20 mouse cellular contexts compared by ENCODE assay signal in the genomic region with DNA sequence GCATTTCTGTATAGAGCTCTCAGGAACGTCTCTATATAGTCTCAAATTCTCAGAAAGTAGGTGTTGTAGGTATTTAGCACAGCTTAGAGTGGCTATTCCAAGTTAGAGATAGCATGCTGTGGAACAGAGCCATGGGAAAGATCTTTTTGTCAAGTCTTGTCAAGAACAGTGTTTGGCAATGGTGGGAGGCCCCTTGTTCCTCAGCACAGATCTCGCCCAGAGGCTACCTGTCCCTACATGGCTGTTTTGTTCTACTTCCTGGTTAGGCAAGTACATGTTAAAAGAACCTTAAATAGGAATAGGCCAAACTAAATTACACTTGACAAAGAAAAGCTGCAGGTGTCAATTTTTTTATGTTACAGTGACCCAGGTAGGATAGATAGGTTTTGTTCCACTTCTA.
"Had no signal": no experiment of that assay in that cellular context is flagged by ENCODE, and none has a peak within 500 bp of the region (broad histone marks: within the 10 kb centered on the region; RNA-seq: fewer than 3 reads in every experiment).

No protein-coding gene starts in this region.

- H3K27ac ChIP-seq: left cerebral cortex, adult 2 months; liver, embryonic 13.5 days; midbrain, embryonic 10.5 days; midbrain, embryonic 13.5 days had no signal

- H3K9ac ChIP-seq: limb, embryonic 12.5 days; liver, embryonic 13.5 days; lung, embryonic 14.5 days; midbrain, embryonic 13.5 days had no signal

- H3K9me3 ChIP-seq: limb, embryonic 12.5 days; liver, embryonic 13.5 days; megakaryocyte, embryonic 14.5 days; midbrain, embryonic 10.5 days; midbrain, embryonic 13.5 days had no signal

- H3K27me3 ChIP-seq: limb, embryonic 12.5 days; liver, embryonic 13.5 days; megakaryocyte, embryonic 14.5 days; midbrain, embryonic 13.5 days had no signal

- DNase-seq: kidney, adult 18-20 months; kidney, adult 9 months; kidney, postnatal 14 days; kidney, postnatal 4 days; layer of hippocampus, postnatal 36 days; liver, embryonic 13.5 days; lung, embryonic 14.5 days; lung, postnatal 36 days; thymus, adult 18-20 months; thymus, postnatal 36 days had no signal

- ATAC-seq: inflammation-experienced regulatory T-cells, adult 6 months; intestine, embryonic 16.5 days; lung, postnatal 0 days; midbrain, embryonic 13.5 days; midbrain, embryonic 16.5 days had no signal

- H3K4me1 ChIP-seq: liver, embryonic 13.5 days; megakaryocyte, embryonic 14.5 days; midbrain, embryonic 13.5 days had no signal

- H3K4me3 ChIP-seq: left cerebral cortex, adult 2 months; limb, embryonic 12.5 days; liver, embryonic 13.5 days; megakaryocyte, embryonic 14.5 days; midbrain, embryonic 10.5 days; midbrain, embryonic 13.5 days; myocyte had no signal

- H3K4me2 ChIP-seq: limb, embryonic 12.5 days; liver, embryonic 13.5 days; lung, embryonic 14.5 days; midbrain, embryonic 13.5 days had no signal
